Mouse (Mus musculus) intestine, postnatal 0 days (tissue): ENCODE measurements around the gene Scyl3. TPM values are rescaled to one million over a fixed set of nuclear protein-coding genes. Genes with fewer than 3 reads are reported as not detected.

ENCODE experiments used
- ATAC-seq: fragments of 200-750 bp; cut with Nextera tagmentation; 2 replicates; pipeline ENCODE4 v1.8.0; 2017; ENCODE audit warnings: mild to moderate bottlenecking, moderate TSS enrichment, moderate library complexity
- H3K27ac ChIP-seq: fragments of 300-500 bp; sonication (generic); 2 replicates; pipeline ENCODE4 v1.5.1; 2014; ENCODE audit warnings: mild to moderate bottlenecking, low read depth, low read length, moderate library complexity
- H3K27me3 ChIP-seq: fragments of 300-500 bp; sonication (generic); replicated peaks from 2 replicates; pipeline ENCODE4 v1.6.1; 2014; ENCODE audit warnings: low read length, mixed read lengths; ENCODE audit not compliant: control insufficient read depth, insufficient read depth
- H3K36me3 ChIP-seq: fragments of 300-500 bp; sonication (generic); 2 replicates; pipeline ENCODE4 v1.6.1; 2014; ENCODE audit warnings: mild to moderate bottlenecking, moderate library complexity; ENCODE audit not compliant: control insufficient read depth, insufficient read depth
- H3K4me1 ChIP-seq: fragments of 300-500 bp; sonication (generic); replicated peaks from 2 replicates; pipeline ENCODE4 v1.6.1; 2014; ENCODE audit warnings: antibody characterized with exemption, low read length, mixed read lengths; ENCODE audit not compliant: control insufficient read depth, insufficient read depth
- H3K4me2 ChIP-seq: fragments of 300-500 bp; sonication (generic); replicated peaks from 2 replicates; pipeline ENCODE4 v1.6.1; 2014; ENCODE audit warnings: low read depth, mild to moderate bottlenecking, moderate library complexity
- H3K4me3 ChIP-seq: fragments of 300-500 bp; sonication (generic); 2 replicates; pipeline ENCODE4 v1.5.1; 2014; ENCODE audit warnings: low read depth, low read length
- H3K9ac ChIP-seq: fragments of 300-500 bp; sonication (generic); 2 replicates; pipeline ENCODE4 v1.6.1; 2014; ENCODE audit warnings: mild to moderate bottlenecking, low read depth, low read length
- H3K9me3 ChIP-seq: fragments of 300-500 bp; sonication (generic); 2 replicates; pipeline ENCODE4 v1.6.1; 2016; ENCODE audit warnings: mixed run types; ENCODE audit not compliant: control insufficient read depth
- CTCF ChIP-seq: sonication (generic); IDR thresholded peaks from 2 replicates; pipeline ENCODE4 v1.5.1; 2016; ENCODE audit warnings: low read depth, mild to moderate bottlenecking, control low read depth, antibody characterized with exemption, moderate library complexity
- WGBS: fragments of 180-500 bp; shearing (Covaris S2); extraction: QIAGEN DNeasy Blood & Tissue Kit; methylation state at CpG from one replicate; pipeline ENCODE4 v1.1.7; 2014; 5-methylcytosine and 5-hydroxymethylcytosine counted together
- polyA plus RNA-seq: library from polyadenylated mRNA; unstranded; fragments of >200 nt; fragmentation: Nextera tagmentation; extraction: Ambion mirVana; gene quantifications from 2 replicates; pipeline ENCODE4 v1.2.1, GENCODE M21; 2015

Gene Scyl3
- 14.9 and 16.2 TPM in 2 replicates for polyA plus RNA-seq

DNA sequence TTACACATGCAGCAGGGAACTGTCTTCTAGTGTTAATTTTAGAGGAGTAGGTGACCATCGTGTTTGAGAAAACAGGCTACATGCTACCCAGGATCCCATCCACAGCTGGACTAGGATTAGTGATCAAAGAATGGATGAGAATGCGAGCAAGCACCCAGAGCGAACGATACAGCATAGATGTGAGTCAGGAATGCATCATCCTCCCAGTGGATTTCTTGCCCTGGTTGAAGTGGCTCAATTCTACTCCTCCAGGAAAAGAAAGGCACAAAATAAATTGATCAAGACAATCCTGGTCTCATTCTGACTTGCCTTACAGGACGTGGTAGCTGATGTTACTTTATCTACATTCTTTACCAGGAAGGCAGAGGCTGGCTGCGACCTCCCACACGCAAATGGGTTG is at the start of gene Scyl3:
TSS of gene Scyl3 (plus strand) at position 255 of the 400 bp plus-strand sequence.
- no peak for ATAC-seq
- peak within 1 kb of the TSS; percentile 89 for H3K27ac ChIP-seq
- H3K9me3 ChIP-seq = no peaks in the 10 kb centered on the region
- H3K4me2 ChIP-seq = peak within 1 kb of the TSS; percentile 82
- 72% methylated on average over 7 of the region's 7 CpGs for WGBS
- TF ChIP-seq CTCF = no peak
- H3K27me3 ChIP-seq = no peaks in the 10 kb centered on the region
- H3K9ac ChIP-seq = peak within 1 kb of the TSS; percentile 99
- no peaks in the 10 kb centered on the region for H3K4me1 ChIP-seq
- peak within 1 kb of the TSS; percentile 91 for H3K4me3 ChIP-seq
- peaks cover 3% of the 10 kb centered on the region; the same call in 1 of the 2 replicates for H3K36me3 ChIP-seq

GRCm38 (mm10) chr1:163889629-163890028 is 39.3 kb upstream of the Scyl3 start:
- no peak for ATAC-seq
- Histone ChIP-seq H3K4me1 (no peaks in the 10 kb centered on the region), H3K9me3 (no peaks in the 10 kb centered on the region), H3K4me3 (no peak overlapping the region), H3K9ac (no peak overlapping the region), H3K36me3 (no peaks in the 10 kb centered on the region), H3K27ac (no peak overlapping the region), H3K4me2 (no peak overlapping the region), H3K27me3 (no peaks in the 10 kb centered on the region)
- TF ChIP-seq CTCF = no peak

- Histone ChIP-seq H3K4me3 (no peak overlapping the region), H3K36me3 (no peaks in the 10 kb centered on the region), H3K4me2 (no peak overlapping the region), H3K27me3 (no peaks in the 10 kb centered on the region), H3K9me3 (no peaks in the 10 kb centered on the region), H3K9ac (no peak overlapping the region), H3K4me1 (no peaks in the 10 kb centered on the region), H3K27ac (no peak overlapping the region)
- WGBS = 91% methylated on average over 5 of the region's 5 CpGs
- TF ChIP-seq CTCF = no peak
- ATAC-seq = no peak
Observed at GRCm38 (mm10) chr1:163893294-163893693, 35.6 kb upstream of the Scyl3 start.

GRCm38 (mm10) chr1:163893774-163894527 is 34.9 kb upstream of the Scyl3 start:
- no peaks in the 10 kb centered on the region for H3K9me3 ChIP-seq
- H3K27me3 ChIP-seq = no peaks in the 10 kb centered on the region
- no peak for TF ChIP-seq CTCF
- no peak for ATAC-seq
- 86% methylated on average over 11 of the region's 11 CpGs for WGBS
- H3K9ac ChIP-seq = no peak overlapping the region
- H3K4me2 ChIP-seq = no peak overlapping the region
- no peak overlapping the region for H3K27ac ChIP-seq
- no peaks in the 10 kb centered on the region for H3K36me3 ChIP-seq
- H3K4me3 ChIP-seq = no peak overlapping the region
- H3K4me1 ChIP-seq = no peaks in the 10 kb centered on the region

DNA sequence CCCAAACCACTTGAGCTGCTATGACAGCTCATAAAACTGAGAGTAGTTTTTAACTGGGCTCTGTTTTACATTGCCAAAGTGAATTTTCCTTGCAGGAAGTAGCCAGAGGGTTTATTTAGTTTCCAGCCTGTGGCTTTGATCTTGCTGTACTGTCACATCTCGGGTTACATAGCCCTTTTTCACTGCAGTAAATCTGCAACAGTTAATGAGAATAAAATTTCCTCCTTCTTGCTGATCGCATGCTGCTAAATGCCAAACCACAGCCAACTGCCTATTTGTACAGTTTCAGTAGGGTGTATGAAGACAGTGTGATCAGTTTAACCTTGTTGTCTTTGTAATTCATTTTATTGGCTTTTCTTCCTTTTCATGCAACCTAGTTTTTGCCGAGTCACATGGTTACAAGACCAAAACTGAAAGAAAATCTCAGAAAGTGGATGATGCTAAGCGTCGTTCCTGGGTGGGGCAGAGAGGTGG is 30.6 kb upstream of the Scyl3 start:
- Histone ChIP-seq H3K4me2 (no peak overlapping the region), H3K9ac (no peak overlapping the region), H3K27ac (no peak overlapping the region), H3K27me3 (no peaks in the 10 kb centered on the region), H3K9me3 (no peaks in the 10 kb centered on the region), H3K4me1 (no peaks in the 10 kb centered on the region), H3K4me3 (no peak overlapping the region), H3K36me3 (no peaks in the 10 kb centered on the region)
- 61% methylated on average over 5 of the region's 5 CpGs for WGBS
- TF ChIP-seq CTCF = no peak
- no peak for ATAC-seq

GRCm38 (mm10) chr1:163899575-163899974 is 29.3 kb upstream of the Scyl3 start:
- Histone ChIP-seq H3K9me3 (no peaks in the 10 kb centered on the region), H3K4me3 (no peak overlapping the region), H3K9ac (no peak overlapping the region), H3K27ac (no peak overlapping the region), H3K4me1 (no peaks in the 10 kb centered on the region), H3K4me2 (no peak overlapping the region), H3K27me3 (no peaks in the 10 kb centered on the region), H3K36me3 (no peaks in the 10 kb centered on the region)
- no peak for TF ChIP-seq CTCF
- ATAC-seq = no peak
- 79% methylated on average over 2 of the region's 2 CpGs for WGBS
